Mouse (Mus musculus) G1E (cell line): ENCODE results near the gene Prokr1.

Experiments
- CTCF ChIP-seq: IDR thresholded peaks from 2 replicates; pipeline ENCODE4 v1.5.1; 2012; ENCODE audit warnings: low read depth, low read length, inconsistent platforms, mixed read lengths
- GATA1 ChIP-seq: IDR thresholded peaks from 2 replicates; pipeline ENCODE4 v1.6.1; 2012; ENCODE audit warnings: borderline replicate concordance, low read length, inconsistent platforms, mixed read lengths
- POLR2AphosphoS5 ChIP-seq: IDR thresholded peaks from 2 replicates; pipeline ENCODE4 v1.6.1; 2012; ENCODE audit warnings: low read depth, low read length, inconsistent platforms; ENCODE audit not compliant: insufficient replicate concordance

DNA sequence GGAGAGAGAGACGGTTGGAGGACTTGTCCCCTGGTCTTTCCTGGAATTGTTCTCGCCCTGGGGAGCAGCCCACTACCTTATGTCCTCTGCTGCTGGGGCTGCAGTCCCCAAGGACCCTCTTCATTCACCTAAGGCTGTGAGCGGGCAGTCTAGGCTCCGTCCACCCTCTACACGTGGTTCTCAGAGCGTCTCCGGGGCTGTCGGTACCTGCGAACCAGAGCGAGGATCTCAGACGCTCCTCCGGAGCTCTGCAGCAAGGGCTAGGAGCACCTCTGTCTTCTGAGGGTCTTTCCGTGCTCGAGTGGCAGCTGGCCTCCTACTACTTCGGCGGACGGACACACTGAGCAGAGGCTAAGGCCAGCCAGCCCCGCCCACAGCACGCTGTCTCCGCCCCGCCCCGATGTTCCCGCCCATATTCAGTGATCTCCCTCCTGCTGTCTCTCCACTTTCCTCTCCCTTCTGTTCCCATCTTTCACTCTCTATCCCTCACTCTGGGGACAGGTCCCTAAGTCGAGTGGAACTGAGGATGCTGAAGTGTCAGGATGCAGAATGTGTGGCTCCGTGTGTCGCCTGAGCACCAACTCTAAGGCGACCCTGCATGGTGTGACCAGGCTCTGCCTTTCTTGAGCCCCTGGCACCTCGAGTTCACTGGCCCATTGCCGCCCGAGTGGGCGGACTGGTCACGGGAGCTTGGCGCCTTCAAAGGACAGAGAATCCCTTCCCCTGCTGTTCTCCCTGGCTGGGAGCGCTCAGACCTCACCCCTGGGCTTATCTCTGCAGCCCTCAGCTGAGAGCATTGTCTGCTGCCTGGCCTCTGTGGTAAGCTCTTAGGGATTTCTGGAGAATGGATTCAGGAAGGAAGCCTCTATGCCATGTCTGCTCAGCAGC lies at the start of gene Prokr1:
- TF ChIP-seq CTCF (no peak), POLR2AphosphoS5 (no peak), GATA1 (no peak)
